In the genomic region with DNA sequence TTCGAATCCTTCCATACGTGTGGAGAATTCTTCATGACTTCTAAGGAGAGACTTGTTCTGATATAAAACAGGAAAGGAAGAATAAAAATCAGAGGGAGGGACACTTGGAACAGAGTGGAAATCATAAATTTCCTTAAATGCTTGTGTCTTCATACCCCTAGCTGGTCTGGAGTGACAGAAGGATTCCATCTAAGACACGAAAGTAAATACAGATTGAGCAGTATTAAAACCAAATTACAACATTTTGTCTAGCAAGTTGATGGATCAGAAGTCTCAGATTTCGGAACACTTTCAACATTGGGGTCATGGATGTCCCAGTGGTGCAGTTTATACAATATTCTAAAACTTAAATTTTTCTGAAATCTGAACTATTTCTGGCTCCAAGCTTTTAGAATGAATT, we compare ENCODE assay signal across 19 mouse cellular contexts.
"Had no signal": no experiment of that assay in that cellular context is flagged by ENCODE, and none has a peak within 500 bp of the region (broad histone marks: within the 10 kb centered on the region; RNA-seq: fewer than 3 reads in every experiment).

No protein-coding gene starts in this region.

- H3K36me3 ChIP-seq: liver, embryonic 12.5 days; midbrain, embryonic 12.5 days; neural tube, embryonic 13.5 days; neural tube, embryonic 15.5 days had no signal

- ATAC-seq: liver, embryonic 12.5 days; midbrain, embryonic 16.5 days had no signal

- DNase-seq: lung, adult 2 months; lung, postnatal 14 days; lung, postnatal 4 days; midbrain, embryonic 14.5 days; retina, postnatal 1 day; right cerebral cortex, adult 18-20 months; right cerebral cortex, postnatal 25 days; right cerebral cortex, postnatal 4 days; spleen, adult 18-20 months; thymus, adult 18-20 months; thymus, postnatal 25 days; thymus, postnatal 4 days had no signal

- H3K27ac ChIP-seq: liver, embryonic 12.5 days; liver, embryonic 14.5 days; midbrain, embryonic 12.5 days; neural tube, embryonic 13.5 days; neural tube, embryonic 15.5 days had no signal

- H3K9me3 ChIP-seq: liver, embryonic 12.5 days; midbrain, embryonic 12.5 days; neural tube, embryonic 13.5 days; neural tube, embryonic 15.5 days had no signal

- H3K9ac ChIP-seq: liver, embryonic 12.5 days; liver, embryonic 14.5 days; midbrain, embryonic 12.5 days; neural tube, embryonic 13.5 days; neural tube, embryonic 15.5 days had no signal

- H3K4me3 ChIP-seq: liver, embryonic 12.5 days; midbrain, embryonic 12.5 days; myocyte; neural tube, embryonic 13.5 days; neural tube, embryonic 15.5 days had no signal

- H3K4me1 ChIP-seq: liver, embryonic 12.5 days; midbrain, embryonic 12.5 days; neural tube, embryonic 13.5 days; neural tube, embryonic 15.5 days had no signal

- H3K4me2 ChIP-seq: liver, embryonic 12.5 days; midbrain, embryonic 12.5 days; neural tube, embryonic 13.5 days; neural tube, embryonic 15.5 days had no signal

- H3K27me3 ChIP-seq: liver, embryonic 12.5 days; midbrain, embryonic 12.5 days; neural tube, embryonic 13.5 days; neural tube, embryonic 15.5 days had no signal
